Mouse (Mus musculus) heart, adult 2 months (tissue): ENCODE results near the gene Ccdc105. TPM values are rescaled to one million over a fixed set of nuclear protein-coding genes. Genes with fewer than 3 reads are reported as not detected.

ENCODE experiments used
- DNase-seq, 2 experiments: peaks; one replicate each; pipeline ENCODE4 v3.0.0; 2021
- H3K27ac ChIP-seq: fragments of 200-600 bp; 2 replicates; pipeline ENCODE4 v1.8.1; 2022
- H3K27me3 ChIP-seq: fragments of 200-500 bp; 2 replicates; pipeline ENCODE4 v1.6.1; 2012; ENCODE audit warnings: mild to moderate bottlenecking, low read length, inconsistent platforms, mixed read lengths; ENCODE audit not compliant: control insufficient read depth, insufficient read depth
- H3K36me3 ChIP-seq: fragments of 200-500 bp; 2 replicates; pipeline ENCODE4 v1.6.1; 2012; ENCODE audit warnings: low read length, inconsistent platforms; ENCODE audit not compliant: control insufficient read depth, insufficient read depth
- H3K4me1 ChIP-seq: fragments of 200-500 bp; 2 replicates; pipeline ENCODE4 v1.6.1; 2011; ENCODE audit warnings: low read length; ENCODE audit not compliant: control insufficient read depth, insufficient read depth
- H3K4me3 ChIP-seq: fragments of 200-600 bp; 2 replicates; pipeline ENCODE4 v1.8.1; 2022
- H3K79me2 ChIP-seq: fragments of 200-500 bp; replicated peaks from 2 replicates; pipeline ENCODE4 v1.6.1; 2012; ENCODE audit warnings: mild to moderate bottlenecking, inconsistent platforms, low read length, moderate library complexity, mixed read lengths; ENCODE audit not compliant: control insufficient read depth, insufficient read depth
- H3K9ac ChIP-seq: fragments of 200-500 bp; 2 replicates; pipeline ENCODE4 v1.6.1; 2012; ENCODE audit warnings: low read depth, mild to moderate bottlenecking, control low read depth, inconsistent platforms, low read length, mixed read lengths
- CTCF ChIP-seq: fragments of 200-600 bp; IDR thresholded peaks from 2 replicates; pipeline ENCODE4 v1.8.1; 2022; ENCODE audit warnings: antibody characterized with exemption, mild to moderate bottlenecking, moderate library complexity
- EP300 ChIP-seq: fragments of 200-500 bp; IDR thresholded peaks from 2 replicates; pipeline ENCODE4 v1.6.1; 2011; ENCODE audit warnings: low read depth, low read length, control low read depth; ENCODE audit not compliant: insufficient read depth
- POLR2A ChIP-seq: fragments of 200-500 bp; IDR thresholded peaks from 2 replicates; pipeline ENCODE4 v1.6.1; 2011; ENCODE audit warnings: mild to moderate bottlenecking, low read depth, low read length, control low read depth; ENCODE audit not compliant: insufficient read depth
- WGBS: fragments of 180-500 bp; shearing (Covaris S2); methylation state at CpG from one replicate; pipeline ENCODE4 v1.1.7; 2018; 5-methylcytosine and 5-hydroxymethylcytosine counted together
- intact Hi-C: fragments of 180-260 bp; cut with DNase I; formaldehyde crosslinking; loops from one replicate; pipeline ENCODE4 v1.15.1; 2025
- polyA plus RNA-seq: library from polyadenylated mRNA; depleted of rRNA; stranded (reverse); fragments of >200 nt; gene quantifications from 2 replicates; pipeline ENCODE4 v1.2.3, GENCODE M21; 2012; rRNA removed
- total RNA-seq, 2 experiments: library from RNA; stranded (reverse); gene quantifications; 2 replicates each; pipeline ENCODE4 v1.2.3; 2021

Gene Ccdc105
- total and polyA plus RNA-seq, 3 experiments = not detected

GRCm38 (mm10) chr10:78714129-78714528 is 38.7 kb downstream of the Ccdc105 start:
- no peak overlapping the region for H3K4me3 ChIP-seq
- intact Hi-C loops = no loop called here

DNA sequence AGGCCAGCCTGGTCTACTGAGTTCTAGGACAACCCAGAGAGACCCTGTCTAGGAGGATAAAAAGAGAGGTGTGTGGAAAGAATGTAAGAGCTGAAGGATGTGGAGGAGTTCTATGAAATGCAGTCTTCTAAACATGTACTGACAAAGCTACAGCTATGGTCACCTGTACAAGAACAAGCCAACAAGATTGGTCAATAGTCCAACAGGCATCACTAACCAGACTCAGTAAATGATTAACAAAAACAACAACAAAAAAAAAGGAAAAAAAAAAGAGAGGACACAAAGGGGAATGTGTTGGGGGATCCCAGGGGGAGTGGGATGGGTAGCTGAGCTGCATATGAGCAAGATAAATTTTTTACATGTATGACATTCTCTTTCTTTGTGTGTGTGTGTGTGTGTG is 42.2 kb downstream of the Ccdc105 start:
- H3K27me3 ChIP-seq = no peaks in the 10 kb centered on the region
- no peak for DNase-seq
- no peaks in the 10 kb centered on the region for H3K36me3 ChIP-seq
- no peaks in the 10 kb centered on the region for H3K4me1 ChIP-seq
- no peaks in the 10 kb centered on the region for H3K79me2 ChIP-seq
- no peak overlapping the region for H3K27ac ChIP-seq
- no peak overlapping the region for H3K4me3 ChIP-seq
- TF ChIP-seq EP300 (no peak), POLR2A (no peak), CTCF (no peak)
- H3K9ac ChIP-seq = no peak overlapping the region
- intact Hi-C loops = no loop called here

More at GRCm38 (mm10) chr10:78714129-78714528, 38.7 kb downstream of the Ccdc105 start:
- Histone ChIP-seq H3K36me3 (no peaks in the 10 kb centered on the region), H3K4me1 (no peaks in the 10 kb centered on the region), H3K27ac (no peak overlapping the region), H3K79me2 (no peaks in the 10 kb centered on the region), H3K9ac (no peak overlapping the region), H3K27me3 (no peaks in the 10 kb centered on the region)
- WGBS = 45% methylated on average over 6 of the region's 6 CpGs
- no peak for DNase-seq
- no peak for TF ChIP-seq CTCF
- no peak for TF ChIP-seq EP300
- TF ChIP-seq POLR2A = no peak

GRCm38 (mm10) chr10:78700881-78701280 is 52.0 kb downstream of the Ccdc105 start:
- H3K36me3 ChIP-seq = no peaks in the 10 kb centered on the region
- intact Hi-C loops = no loop called here
- TF ChIP-seq POLR2A (no peak), CTCF (no peak), EP300 (no peak)
- no peaks in the 10 kb centered on the region for H3K79me2 ChIP-seq
- no peaks in the 10 kb centered on the region for H3K27me3 ChIP-seq
- H3K4me1 ChIP-seq = no peaks in the 10 kb centered on the region
- DNase-seq = no peak
- no peak overlapping the region for H3K9ac ChIP-seq
- 43% methylated on average over 3 of the region's 3 CpGs for WGBS
- no peak overlapping the region for H3K27ac ChIP-seq
- no peak overlapping the region for H3K4me3 ChIP-seq

Other genes starting within 250 kb of the Ccdc105 start
- not detected for gene Olfr1358, start 235.6 kb downstream of the Ccdc105 start, total RNA-seq
- gene Olfr1358, start 235.6 kb downstream of the Ccdc105 start, polyA plus RNA-seq = not detected in 2 replicates
- gene Ilvbl, start 178.7 kb downstream of the Ccdc105 start, total RNA-seq = 10 to 100 TPM; 35.4 to 48.4 TPM
- gene Ilvbl, start 178.7 kb downstream of the Ccdc105 start, polyA plus RNA-seq = 39.9 and 49.3 TPM in 2 replicates
- 10 to 100 TPM; 12.3 TPM for gene Syde1, start 161.1 kb downstream of the Ccdc105 start, total RNA-seq
- 17.4 and 20.9 TPM in 2 replicates for gene Syde1, start 161.1 kb downstream of the Ccdc105 start, polyA plus RNA-seq
- gene Olfr1357, start 135.0 kb downstream of the Ccdc105 start, total RNA-seq = not detected
- gene Olfr1357, start 135.0 kb downstream of the Ccdc105 start, polyA plus RNA-seq = not detected in 2 replicates
- gene Casp14, start 34.8 kb downstream of the Ccdc105 start, total RNA-seq = not detected
- not detected in 2 replicates for gene Casp14, start 34.8 kb downstream of the Ccdc105 start, polyA plus RNA-seq
- not detected for gene Slc1a6, start 27.4 kb upstream of the Ccdc105 start, total RNA-seq
- 0.04 and 0.15 TPM in 2 replicates for gene Slc1a6, start 27.4 kb upstream of the Ccdc105 start, polyA plus RNA-seq
- not detected for gene Olfr1356, start 99.1 kb upstream of the Ccdc105 start, total RNA-seq
- not detected in 2 replicates for gene Olfr1356, start 99.1 kb upstream of the Ccdc105 start, polyA plus RNA-seq
- not detected for gene Olfr1355, start 122.5 kb upstream of the Ccdc105 start, total RNA-seq
- gene Olfr1355, start 122.5 kb upstream of the Ccdc105 start, polyA plus RNA-seq = not detected in 2 replicates
- not detected for gene Olfr1354, start 160.1 kb upstream of the Ccdc105 start, total RNA-seq
- gene Olfr1354, start 160.1 kb upstream of the Ccdc105 start, polyA plus RNA-seq = not detected in 2 replicates
- gene Olfr8, start 197.6 kb upstream of the Ccdc105 start, total RNA-seq = not detected
- not detected in 2 replicates for gene Olfr8, start 197.6 kb upstream of the Ccdc105 start, polyA plus RNA-seq
- not detected for gene Olfr1353, start 210.2 kb upstream of the Ccdc105 start, total RNA-seq
- not detected in 2 replicates for gene Olfr1353, start 210.2 kb upstream of the Ccdc105 start, polyA plus RNA-seq
- not detected for gene Olfr1352, start 228.0 kb upstream of the Ccdc105 start, total RNA-seq
- gene Olfr1352, start 228.0 kb upstream of the Ccdc105 start, polyA plus RNA-seq = not detected in 2 replicates